Mouse (Mus musculus) erythroblast, adult 5-6 weeks (primary cell): ENCODE results near the gene Lhfpl3. TPM values are rescaled to one million over a fixed set of nuclear protein-coding genes. Genes with fewer than 3 reads are reported as not detected.

ENCODE experiments used
- ATAC-seq: replicated peaks from 2 replicates; pipeline ENCODE4 v1.8.0; 2016; ENCODE audit warnings: moderate number of reproducible peaks, mild to moderate bottlenecking, moderate TSS enrichment, inconsistent platforms; ENCODE audit not compliant: poor library complexity, low FRiP score, severe bottlenecking
- total RNA-seq, 2 experiments: library from RNA; stranded (forward) in 1 of 2; stranded (reverse) in 1 of 2; fragments of 150-400 nt in 1 of 2; fragments of 200-764, 138-1000 nt in 1 of 2; gene quantifications; 2 replicates each; pipeline versions ENCODE4 v1.2.3 to v1.2.4; 2015 to 2017; ENCODE audit warnings: low replicate concordance in 2 of 2

The Lhfpl3 gene
- total RNA-seq, 2 experiments from 2014 or later = not detected

- ATAC-seq = no peak
Observed at GRCm38 (mm10) chr5:23111307-23111706, 365.4 kb downstream of the Lhfpl3 start.

GRCm38 (mm10) chr5:23114249-23114648, 368.4 kb downstream of the Lhfpl3 start:
- ATAC-seq = no peak

GRCm38 (mm10) chr5:23126851-23127250, 381.0 kb downstream of the Lhfpl3 start:
- no peak for ATAC-seq

GRCm38 (mm10) chr5:23140183-23140921, 394.5 kb downstream of the Lhfpl3 start:
- no peak for ATAC-seq

- ATAC-seq = no peak
Observed at GRCm38 (mm10) chr5:23153210-23153609, 407.4 kb downstream of the Lhfpl3 start.

- no peak for ATAC-seq
Observed at GRCm38 (mm10) chr5:23154439-23154838, 408.6 kb downstream of the Lhfpl3 start.

- no peak for ATAC-seq
Observed at GRCm38 (mm10) chr5:23165947-23166350, 420.1 kb downstream of the Lhfpl3 start.

GRCm38 (mm10) chr5:23166658-23167057, 420.8 kb downstream of the Lhfpl3 start:
- no peak for ATAC-seq

- no peak for ATAC-seq
Observed at GRCm38 (mm10) chr5:23189633-23190032, 443.8 kb downstream of the Lhfpl3 start.

GRCm38 (mm10) chr5:23196879-23197278, 451.0 kb downstream of the Lhfpl3 start:
- no peak for ATAC-seq

- ATAC-seq = no peak
Observed at GRCm38 (mm10) chr5:23213086-23213485, 467.2 kb downstream of the Lhfpl3 start.

GRCm38 (mm10) chr5:23214646-23215045, 468.8 kb downstream of the Lhfpl3 start:
- no peak for ATAC-seq

- no peak for ATAC-seq
Observed at GRCm38 (mm10) chr5:23219655-23220054, 473.8 kb downstream of the Lhfpl3 start.

GRCm38 (mm10) chr5:23224759-23225536, 479.1 kb downstream of the Lhfpl3 start:
- no peak for ATAC-seq

GRCm38 (mm10) chr5:23225621-23226020, 479.8 kb downstream of the Lhfpl3 start:
- no peak for ATAC-seq

- no peak for ATAC-seq
Observed at GRCm38 (mm10) chr5:23226753-23227152, 480.9 kb downstream of the Lhfpl3 start.

GRCm38 (mm10) chr5:23246974-23247373, 501.1 kb downstream of the Lhfpl3 start:
- no peak for ATAC-seq

GRCm38 (mm10) chr5:23247784-23248183, 501.9 kb downstream of the Lhfpl3 start:
- no peak for ATAC-seq

GRCm38 (mm10) chr5:23248303-23248702, 502.4 kb downstream of the Lhfpl3 start:
- no peak for ATAC-seq

GRCm38 (mm10) chr5:23249896-23250875, 504.3 kb downstream of the Lhfpl3 start:
- ATAC-seq = no peak
